Mouse (Mus musculus): ENCODE measurements around the gene Mchr1.

DNA sequence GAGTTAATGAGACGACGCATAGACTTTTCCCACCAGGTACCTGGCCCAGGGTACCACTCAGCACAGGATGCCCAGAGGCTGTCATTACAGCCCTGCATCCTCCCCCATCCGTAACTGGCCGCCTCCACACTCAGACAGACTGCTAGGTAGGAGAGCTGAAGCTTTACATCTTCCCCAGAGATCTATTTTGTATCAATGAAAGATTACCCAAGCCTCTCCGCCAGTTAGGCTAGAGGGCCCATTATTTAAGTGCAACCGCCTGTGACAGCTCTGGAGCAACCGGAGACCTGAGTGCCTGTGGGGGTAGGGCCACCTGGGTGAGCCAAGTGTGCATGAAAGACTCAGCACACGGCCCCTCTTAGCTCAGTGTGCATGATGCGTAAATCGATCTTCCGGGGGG, 42.6 kb downstream of the Mchr1 start:
- TF ChIP-seq CTCF (IDR thresholded peaks at IDR 0.05; ENCODE audit: control insufficient read depth, insufficient read depth, low read length) = no peak
- no peak for TF ChIP-seq POLR2A (IDR thresholded peaks at IDR 0.05; ENCODE audit: borderline replicate concordance, control insufficient read depth, low read depth, low read length)
